Mouse (Mus musculus) megakaryocyte, embryonic 14.5 days (primary cell): Measurements from ENCODE around the gene Olfr90.

Source experiments
- FLI1 ChIP-seq: IDR thresholded peaks from 2 replicates; pipeline ENCODE4 v1.6.1; 2012; ENCODE audit warnings: low read length, inconsistent platforms, mixed read lengths
- GATA1 ChIP-seq: IDR thresholded peaks from 3 replicates; pipeline ENCODE4 v1.6.1; 2012; ENCODE audit warnings: mixed read lengths, low read length, inconsistent platforms, borderline replicate concordance

DNA sequence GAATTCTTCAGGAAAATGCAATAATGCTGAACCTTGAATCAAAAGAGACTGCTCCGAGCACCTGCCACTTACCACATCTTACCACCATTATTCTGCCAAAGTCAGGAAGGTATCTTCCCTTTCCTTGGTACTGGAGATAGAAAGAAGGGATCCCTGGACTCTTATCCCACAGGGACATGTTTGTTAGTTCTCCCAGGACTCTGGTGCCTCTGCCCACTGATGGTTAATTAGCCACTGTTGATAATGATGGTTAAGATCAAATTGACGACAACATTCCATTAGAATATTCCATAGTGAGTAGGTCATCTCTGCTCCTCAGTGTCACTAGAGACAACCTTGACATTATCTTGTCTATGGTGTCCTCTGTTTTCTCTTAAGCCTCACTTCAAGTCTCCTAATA, 31.7 kb upstream of the Olfr90 start, which contains the start of gene Olfr92:
- no peak for TF ChIP-seq GATA1
- TF ChIP-seq FLI1: no peak
